Mouse (Mus musculus): ENCODE measurements around the gene 4933430I17Rik. TPM values are rescaled to one million over a fixed set of nuclear protein-coding genes. Genes with fewer than 3 reads are reported as not detected.

The 4933430I17Rik gene
- total and polyA plus RNA-seq, 3 experiments: 0.12 to 0.43 TPM; not detected in 1

DNA sequence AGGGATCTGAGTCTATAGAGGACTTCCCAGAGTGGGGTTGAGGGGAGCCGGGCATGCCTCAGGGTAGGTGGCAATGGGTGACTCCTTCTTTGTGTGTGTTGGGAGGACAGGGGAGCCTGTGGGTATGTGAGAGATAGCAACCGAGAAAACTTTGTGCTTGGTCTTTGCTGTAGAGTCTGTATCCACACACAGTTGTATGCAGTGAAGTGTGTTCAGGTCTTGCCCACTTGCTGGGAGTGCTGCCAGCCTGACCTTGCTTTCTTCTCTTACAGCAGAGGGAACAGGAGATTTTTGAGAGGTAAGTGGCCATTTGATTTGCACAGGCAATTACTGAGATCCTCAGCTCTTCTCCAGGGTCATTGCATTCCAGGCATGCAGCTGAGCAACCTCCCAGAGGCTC is 37.3 kb upstream of the 4933430I17Rik start:
- peaks cover 0 to 10% of the 10 kb centered on the region in 2 experiments; a peak in 2 of 4 replicates for H3K4me1 ChIP-seq (ENCODE audit: control insufficient read depth in 1 of 2, insufficient read depth in 2 of 2, low read length in 2 of 2)
- no peaks in the 10 kb centered on the region for H3K79me2 ChIP-seq (ENCODE audit: control insufficient read depth, insufficient read depth, low read length, poor library complexity)
- TF ChIP-seq TBP (IDR thresholded peaks at IDR 0.05; ENCODE audit: low read depth, low read length) (no peak), ZMIZ1 (IDR thresholded peaks at IDR 0.05; ENCODE audit: low read depth, low read length) (no peak), MAX (IDR thresholded peaks at IDR 0.05; ENCODE audit: low read length) (no peak), BHLHE40 (IDR thresholded peaks at IDR 0.05; ENCODE audit: borderline replicate concordance, low read depth, low read length) (no peak), ZNF384 (IDR thresholded peaks at IDR 0.05; ENCODE audit: low read depth, low read length) (no peak), MYC (IDR thresholded peaks at IDR 0.05; ENCODE audit: low read depth, low read length) (no peak), CHD1 (IDR thresholded peaks at IDR 0.05; ENCODE audit: low read depth, low read length) (no peak), NELFE (IDR thresholded peaks at IDR 0.05; ENCODE audit: low read depth, low read length) (no peak), RCOR1 (IDR thresholded peaks at IDR 0.05; ENCODE audit: low read depth, low read length) (no peak), POLR2AphosphoS5 (IDR thresholded peaks at IDR 0.05; ENCODE audit: borderline replicate concordance, low read depth, low read length) (no peak), MYB (IDR thresholded peaks at IDR 0.05; ENCODE audit: low read depth, low read length) (no peak), MEF2A (IDR thresholded peaks at IDR 0.05; ENCODE audit: extremely low read depth, insufficient replicate concordance, low read depth, low read length, poor library complexity, severe bottlenecking) (no peak), SIN3A (IDR thresholded peaks at IDR 0.05; ENCODE audit: low read length) (no peak), GATA1 (IDR thresholded peaks at IDR 0.05; ENCODE audit: low read depth, low read length) (no peak), TAL1 (IDR thresholded peaks at IDR 0.05; ENCODE audit: low read length) (no peak), ZKSCAN1 (IDR thresholded peaks at IDR 0.05; ENCODE audit: low read depth, low read length) (no peak), GABPA (IDR thresholded peaks at IDR 0.05; ENCODE audit: low read depth, low read length) (no peak), EP300 (IDR thresholded peaks at IDR 0.05; ENCODE audit: low read depth in 1 of 2, low read length in 2 of 2) (no peak)
- no peak overlapping the region for H3K27ac ChIP-seq (ENCODE audit: control insufficient read depth, low read depth, low read length)
- peaks cover 0 to 6% of the 10 kb centered on the region in 2 experiments; a peak in 2 of 4 replicates for H3K36me3 ChIP-seq (ENCODE audit: control insufficient read depth in 1 of 2, insufficient read depth in 2 of 2, low read length in 2 of 2)
- H3K9me3 ChIP-seq (replicated peaks; ENCODE audit: insufficient read depth, low read length): no peaks in the 10 kb centered on the region
- no peak for DNase-seq (ENCODE audit: low read depth, low spot score)
- no peak overlapping the region for H3K9ac ChIP-seq (ENCODE audit: control insufficient read depth, low read depth, low read length, poor library complexity, severe bottlenecking)
- H3K4me3 ChIP-seq (ENCODE audit: control insufficient read depth in 1 of 2, insufficient read depth in 1 of 2, low read depth in 2 of 2, low read length in 2 of 2): no peak overlapping the region
- no peaks in the 10 kb centered on the region; a peak in 1 of 4 replicates for H3K27me3 ChIP-seq (ENCODE audit: control insufficient read depth in 1 of 2, insufficient read depth in 2 of 2, low read length in 2 of 2)

DNA sequence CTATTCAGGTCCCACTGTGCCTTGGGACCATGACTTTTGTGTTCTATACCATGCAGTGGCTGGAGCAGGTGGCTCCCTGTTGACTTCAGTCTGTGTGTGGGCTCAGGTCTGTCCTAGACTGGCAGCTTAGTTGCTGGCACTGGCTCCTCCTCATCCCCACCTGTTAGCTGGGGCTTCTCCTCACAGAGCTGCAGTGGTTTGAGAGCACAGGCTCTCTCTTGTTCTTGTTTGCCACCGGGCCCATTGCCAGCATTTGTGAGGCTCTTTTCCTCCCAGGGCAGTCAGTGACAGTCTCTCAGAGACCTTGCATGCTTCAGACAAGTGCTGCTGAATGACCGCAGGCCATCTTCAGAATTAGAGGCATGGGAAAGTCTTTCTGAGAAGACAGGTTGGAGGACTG is 32.5 kb upstream of the 4933430I17Rik start:
- DNase-seq (ENCODE audit: low read depth, low spot score): no peak
- H3K4me3 ChIP-seq (ENCODE audit: control insufficient read depth in 1 of 2, insufficient read depth in 1 of 2, low read depth in 2 of 2, low read length in 2 of 2): no peak overlapping the region
- peaks cover 0 to 5% of the 10 kb centered on the region in 2 experiments; a peak in 1 of 4 replicates for H3K36me3 ChIP-seq (ENCODE audit: control insufficient read depth in 1 of 2, insufficient read depth in 2 of 2, low read length in 2 of 2)
- peaks cover 5 to 13% of the 10 kb centered on the region in 2 experiments; a peak in 3 of 4 replicates for H3K4me1 ChIP-seq (ENCODE audit: control insufficient read depth in 1 of 2, insufficient read depth in 2 of 2, low read length in 2 of 2)
- H3K79me2 ChIP-seq (ENCODE audit: control insufficient read depth, insufficient read depth, low read length, poor library complexity): no peaks in the 10 kb centered on the region
- H3K9me3 ChIP-seq (replicated peaks; ENCODE audit: insufficient read depth, low read length): no peaks in the 10 kb centered on the region
- TF ChIP-seq CHD1 (IDR thresholded peaks at IDR 0.05; ENCODE audit: low read depth, low read length) (no peak), POLR2A (IDR thresholded peaks at IDR 0.05; ENCODE audit: control insufficient read depth in 1 of 2, insufficient read depth in 1 of 2, low read depth in 1 of 2, low read length in 2 of 2, poor library complexity in 1 of 2) (no peak), ZC3H11A (IDR thresholded peaks at IDR 0.05; ENCODE audit: low read depth, low read length) (no peak), CHD2 (IDR thresholded peaks at IDR 0.05; ENCODE audit: low read length) (no peak), USF1 (IDR thresholded peaks at IDR 0.05; ENCODE audit: low read depth, low read length) (no peak), ETS1 (IDR thresholded peaks at IDR 0.05; ENCODE audit: low read depth, low read length) (no peak), SMC3 (IDR thresholded peaks at IDR 0.05; ENCODE audit: low read depth, low read length) (no peak), MXI1 (IDR thresholded peaks at IDR 0.05; ENCODE audit: low read depth, low read length) (no peak), POLR2AphosphoS2 (IDR thresholded peaks at IDR 0.05; ENCODE audit: low read length) (no peak), UBTF (IDR thresholded peaks at IDR 0.05; ENCODE audit: borderline replicate concordance, insufficient read depth, low read depth, low read length) (no peak), RAD21 (IDR thresholded peaks at IDR 0.05; ENCODE audit: low read depth, low read length) (no peak), MEF2A (IDR thresholded peaks at IDR 0.05; ENCODE audit: extremely low read depth, insufficient replicate concordance, low read depth, low read length, poor library complexity, severe bottlenecking) (no peak), EP300 (IDR thresholded peaks at IDR 0.05; ENCODE audit: low read depth in 1 of 2, low read length in 2 of 2) (no peak), NELFE (IDR thresholded peaks at IDR 0.05; ENCODE audit: low read depth, low read length) (no peak)
- H3K27me3 ChIP-seq (ENCODE audit: control insufficient read depth in 1 of 2, insufficient read depth in 2 of 2, low read length in 2 of 2): no peaks in the 10 kb centered on the region; a peak in 1 of 4 replicates
- H3K9ac ChIP-seq (ENCODE audit: control insufficient read depth, low read depth, low read length, poor library complexity, severe bottlenecking): no peak overlapping the region
- no peak overlapping the region for H3K27ac ChIP-seq (ENCODE audit: control insufficient read depth, low read depth, low read length)

Data from MEL (cell line).